Mouse (Mus musculus) adrenal gland, postnatal 36 days (tissue): ENCODE measurements at regions not wholly inside any gene's neighbourhood (a gene's known extent, or its start where the extent isn't known, plus 50 kb on each side); places are given as distances from the start of the nearest gene placed in this dataset.
A peak's percentile ranks its signal among the peaks of the same experiment; 100 is the strongest.
"Not testable (repeated sequence)": the region's sequence is repeated elsewhere in the genome, so short reads cannot be mapped to it uniquely, and the experiment has no call there.

Experiments used
- DNase-seq, 2 experiments: peaks; one replicate each; pipeline ENCODE4 v3.0.0; 2021; ENCODE audit warnings: mixed read lengths in 1 of 2

DNA sequence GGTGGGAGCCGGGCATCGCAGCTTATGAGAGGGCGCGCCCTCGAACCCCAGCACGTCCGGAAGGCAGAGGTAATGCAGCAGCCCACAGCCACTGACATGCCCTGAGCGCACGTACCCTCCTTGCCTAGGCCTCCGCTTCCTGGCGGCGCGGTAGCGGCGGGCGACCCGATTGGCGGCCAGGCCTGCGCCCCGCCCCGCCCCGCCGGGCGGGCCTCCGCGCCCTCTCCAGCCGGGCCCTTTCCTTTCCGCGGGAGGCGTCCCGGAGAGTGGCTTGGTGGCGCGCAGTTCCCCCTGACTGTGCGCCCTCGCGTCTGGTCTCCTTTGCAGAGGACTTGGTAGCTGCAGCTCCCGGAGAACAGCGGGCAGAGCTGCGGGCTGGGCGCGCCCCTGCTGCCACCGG, 461.1 kb downstream of the Gm21863 start:
- peak; percentile 3 to 14 for DNase-seq

DNA sequence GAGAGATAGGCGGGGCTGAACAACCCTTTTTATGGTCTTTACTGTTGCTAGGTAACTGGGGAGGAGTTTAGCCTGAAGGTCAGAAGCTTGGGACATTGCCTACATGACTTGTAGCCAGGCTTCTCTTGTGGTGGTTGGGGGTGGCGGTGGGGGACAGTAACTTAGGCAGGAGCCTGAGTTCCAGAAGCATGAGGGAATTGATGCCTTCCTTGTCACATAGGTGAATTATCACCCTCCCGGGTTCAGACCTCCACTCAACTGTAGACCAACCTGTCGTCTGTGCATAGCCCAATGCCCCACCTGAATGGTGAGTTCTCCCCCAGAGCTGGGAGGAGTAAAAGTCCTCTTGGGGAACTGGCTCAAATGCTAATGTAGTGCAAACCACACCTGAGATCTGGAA, 472.1 kb downstream of the Gm21863 start:
- not testable (repeated sequence) for DNase-seq

DNA sequence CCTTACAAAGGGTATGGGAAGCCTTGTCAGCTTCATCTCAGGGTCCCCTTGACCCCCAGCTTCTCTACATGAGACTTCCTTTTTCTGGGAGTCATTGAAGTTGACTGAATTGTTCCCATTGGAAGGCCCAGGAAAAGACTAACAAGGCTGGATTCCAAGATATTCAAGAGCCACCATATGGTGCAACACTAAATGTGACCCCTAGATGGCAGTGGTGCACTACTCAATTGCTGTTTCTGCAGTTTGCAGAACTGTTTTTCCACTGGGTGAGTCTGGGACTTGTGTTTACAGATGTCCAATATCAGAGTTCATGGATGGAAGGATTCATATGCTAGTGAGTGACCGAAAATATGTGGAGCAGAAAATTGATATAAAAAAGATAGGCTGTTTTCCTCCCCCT, 510.3 kb downstream of the Gm21863 start:
- peak; percentile 1 to 12 for DNase-seq
